Mouse (Mus musculus) erythroblast, embryonic 14.5 days (primary cell): Measurements from ENCODE around the gene Panx1. TPM values are rescaled to one million over a fixed set of nuclear protein-coding genes. Genes with fewer than 3 reads are reported as not detected.

Experiments
- H3K27me3 ChIP-seq: 2 replicates; pipeline ENCODE4 v1.6.1; 2012; ENCODE audit warnings: inconsistent platforms; ENCODE audit not compliant: control insufficient read depth
- H3K36me3 ChIP-seq: 2 replicates; pipeline ENCODE4 v1.6.1; 2012; ENCODE audit warnings: mild to moderate bottlenecking, inconsistent platforms; ENCODE audit not compliant: control insufficient read depth
- H3K4me1 ChIP-seq: 2 replicates; pipeline ENCODE4 v1.6.1; 2012; ENCODE audit warnings: inconsistent platforms; ENCODE audit not compliant: control insufficient read depth
- H3K4me3 ChIP-seq: replicated peaks from 2 replicates; pipeline ENCODE3; 2012; ENCODE audit warnings: moderate library complexity, mild to moderate bottlenecking, inconsistent platforms
- H3K9me3 ChIP-seq: 2 replicates; pipeline ENCODE4 v1.6.1; 2012; ENCODE audit warnings: low read length, inconsistent platforms, mixed read lengths; ENCODE audit not compliant: control insufficient read depth
- GATA1 ChIP-seq: IDR thresholded peaks from 2 replicates; pipeline ENCODE4 v1.6.1; 2012; ENCODE audit warnings: low read length, inconsistent platforms, mixed read lengths
- TAL1 ChIP-seq: IDR thresholded peaks from 3 replicates; pipeline ENCODE4 v1.6.1; 2012; ENCODE audit warnings: low read length, inconsistent platforms, mixed read lengths
- polyA plus RNA-seq: library from polyadenylated mRNA; stranded (reverse); fragments of >175 nt; gene quantifications from 2 replicates; pipeline ENCODE4 v1.2.3, GENCODE M21; 2012

Gene Panx1
- polyA plus RNA-seq, 1 experiment: 0.02 TPM

DNA sequence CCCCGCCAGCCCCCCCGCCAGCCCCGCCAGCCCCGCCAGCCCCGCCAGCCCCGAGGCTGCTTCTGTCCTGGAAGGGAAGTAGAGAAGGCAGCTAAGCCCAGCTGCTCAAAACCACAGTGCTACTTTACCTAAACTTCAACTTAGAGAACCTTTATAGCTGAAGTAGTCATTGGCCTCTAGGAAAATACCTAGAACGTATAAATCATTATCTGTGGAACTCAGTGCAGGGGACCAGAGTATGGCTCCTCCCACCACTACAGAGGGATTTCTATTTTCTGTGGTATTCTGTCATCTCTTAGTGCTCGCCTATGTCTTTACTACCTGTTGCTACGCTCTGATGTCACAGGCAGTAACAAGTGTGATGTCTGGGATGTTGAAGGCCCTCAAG, 41.0 kb downstream of the Panx1 start:
- Histone ChIP-seq H3K27me3 (no peaks in the 10 kb centered on the region), H3K4me3 (no peak overlapping the region), H3K9me3 (no peaks in the 10 kb centered on the region), H3K36me3 (no peaks in the 10 kb centered on the region), H3K4me1 (no peaks in the 10 kb centered on the region)
- TF ChIP-seq TAL1: no peak
- no peak for TF ChIP-seq GATA1

DNA sequence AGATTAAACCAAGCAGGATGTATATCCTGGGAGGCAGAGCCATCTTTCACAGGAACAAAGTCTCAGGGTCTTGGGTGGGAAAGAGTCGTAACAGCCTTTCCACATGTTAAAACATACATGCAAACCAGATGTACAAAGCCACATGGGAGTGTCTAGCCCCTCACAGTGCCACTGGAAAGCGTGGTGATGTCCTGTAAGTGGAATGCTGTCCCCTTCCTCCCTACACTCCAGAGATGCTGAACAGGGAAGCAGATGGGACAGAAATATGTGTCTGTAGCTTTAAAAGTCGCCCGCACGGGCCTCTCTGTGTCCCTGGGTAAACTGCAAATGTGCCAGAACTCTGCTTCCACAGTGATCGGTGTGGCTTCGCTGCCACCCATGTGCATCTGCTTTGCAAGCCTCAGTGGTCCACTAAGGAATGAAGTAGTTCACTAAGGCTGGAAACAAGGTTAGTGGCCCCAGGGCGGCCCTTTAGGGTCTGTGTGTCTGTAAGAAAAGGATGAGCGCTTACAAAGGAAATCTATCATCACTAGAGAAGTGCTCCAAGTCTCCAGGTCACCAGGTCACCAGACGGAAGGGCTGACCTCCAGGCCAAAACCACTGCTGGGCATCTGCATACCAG, 41.5 kb downstream of the Panx1 start:
- no peaks in the 10 kb centered on the region for H3K36me3 ChIP-seq
- H3K4me3 ChIP-seq: no peak overlapping the region
- no peaks in the 10 kb centered on the region for H3K4me1 ChIP-seq
- no peak for TF ChIP-seq GATA1
- H3K27me3 ChIP-seq: no peaks in the 10 kb centered on the region
- H3K9me3 ChIP-seq: no peaks in the 10 kb centered on the region

DNA sequence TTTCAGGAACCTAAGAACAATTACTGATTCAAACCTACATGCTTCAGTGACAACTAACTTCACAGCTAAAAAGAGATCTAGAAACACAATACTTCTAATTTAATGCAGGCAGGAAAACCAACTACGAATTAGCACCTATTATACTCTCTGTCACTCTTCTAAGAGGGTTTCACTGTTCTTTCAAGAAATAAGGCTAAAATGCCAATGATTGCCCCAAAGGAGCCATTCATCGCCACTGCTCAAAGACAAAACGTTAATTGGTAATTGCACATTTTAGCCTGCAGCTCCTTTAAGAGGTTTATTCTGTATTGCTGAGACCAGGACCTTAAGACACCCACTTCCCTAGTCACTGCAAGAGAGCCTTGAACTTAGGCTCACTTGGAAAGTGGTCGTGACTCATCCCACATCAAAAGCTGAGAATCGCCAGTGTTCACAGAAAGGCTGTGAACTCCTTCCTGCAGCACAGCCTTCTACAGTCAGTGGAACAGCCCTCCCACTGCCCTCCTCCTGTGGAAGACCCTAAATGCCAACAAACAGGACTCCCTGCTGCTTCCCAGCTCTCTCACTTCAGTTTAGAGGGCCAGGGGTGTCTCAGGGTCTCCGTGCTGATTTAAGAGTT, 42.2 kb downstream of the Panx1 start:
- H3K36me3 ChIP-seq: no peaks in the 10 kb centered on the region
- H3K4me3 ChIP-seq: no peak overlapping the region
- H3K9me3 ChIP-seq: no peaks in the 10 kb centered on the region
- no peaks in the 10 kb centered on the region for H3K27me3 ChIP-seq
- H3K4me1 ChIP-seq: no peaks in the 10 kb centered on the region
- no peak for TF ChIP-seq TAL1

DNA sequence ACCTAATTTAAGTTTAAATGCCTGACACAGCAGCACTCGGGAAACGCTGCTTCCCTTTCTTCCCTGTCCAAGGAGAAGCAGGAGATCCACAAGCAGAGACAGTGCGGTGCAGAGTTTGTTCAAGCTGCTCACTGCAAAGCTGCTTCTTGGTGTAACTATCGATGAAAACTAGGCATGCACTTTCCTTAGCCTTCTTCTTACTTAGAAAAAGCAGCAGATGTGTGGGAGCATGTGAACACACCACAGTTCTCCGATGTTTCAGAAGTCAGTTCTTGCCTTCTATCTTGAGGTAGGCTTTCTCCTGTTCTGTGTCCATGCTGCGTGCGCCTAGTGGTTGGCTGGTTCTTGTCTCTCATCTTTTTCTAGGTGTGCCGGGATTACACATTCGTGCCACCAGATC, 46.5 kb downstream of the Panx1 start:
- no peaks in the 10 kb centered on the region for H3K36me3 ChIP-seq
- no peaks in the 10 kb centered on the region for H3K27me3 ChIP-seq
- H3K4me1 ChIP-seq: no peaks in the 10 kb centered on the region
- H3K4me3 ChIP-seq: no peak overlapping the region
- H3K9me3 ChIP-seq: no peaks in the 10 kb centered on the region
- TF ChIP-seq TAL1: no peak

DNA sequence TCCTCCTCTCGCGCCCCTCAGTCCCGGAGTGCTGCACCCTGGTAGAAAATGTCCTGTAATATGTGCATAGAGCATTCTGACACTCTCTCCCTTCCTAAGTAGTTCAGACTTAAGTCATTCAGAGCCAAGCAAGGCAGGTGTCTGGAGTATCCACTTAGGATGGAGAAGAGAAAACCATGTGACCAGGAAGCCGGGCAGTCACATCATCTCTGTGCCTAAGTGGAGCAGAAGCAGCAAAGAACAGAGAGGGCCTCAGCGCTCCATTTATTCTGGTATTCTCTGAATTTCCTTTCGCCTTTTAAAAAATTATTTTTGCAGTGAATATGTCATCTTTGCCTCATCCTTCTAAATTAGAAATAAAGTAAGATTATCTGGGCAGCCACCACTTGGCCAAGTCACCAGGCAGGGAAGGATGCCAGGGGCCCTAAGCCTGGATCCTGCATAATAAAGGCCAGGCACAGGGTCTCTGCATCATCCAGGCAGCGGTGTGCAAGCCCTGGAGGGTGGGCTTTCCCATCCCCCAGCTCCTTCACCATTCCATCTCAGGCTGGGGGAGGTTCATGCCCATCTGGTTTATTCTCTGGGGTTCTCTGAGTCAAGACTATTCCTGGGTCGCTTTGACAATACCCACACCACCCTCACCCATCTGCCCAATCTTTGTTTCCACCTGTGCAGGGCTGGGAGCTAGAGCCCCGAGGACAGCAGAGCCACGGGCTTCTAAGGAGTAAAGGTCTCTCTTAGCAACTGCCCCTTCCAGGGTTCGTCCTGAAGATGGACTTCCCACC, 47.8 kb downstream of the Panx1 start:
- Histone ChIP-seq H3K36me3 (no peaks in the 10 kb centered on the region), H3K4me3 (no peak overlapping the region), H3K27me3 (no peaks in the 10 kb centered on the region), H3K4me1 (no peaks in the 10 kb centered on the region), H3K9me3 (no peaks in the 10 kb centered on the region)
- no peak for TF ChIP-seq GATA1
- no peak for TF ChIP-seq TAL1

DNA sequence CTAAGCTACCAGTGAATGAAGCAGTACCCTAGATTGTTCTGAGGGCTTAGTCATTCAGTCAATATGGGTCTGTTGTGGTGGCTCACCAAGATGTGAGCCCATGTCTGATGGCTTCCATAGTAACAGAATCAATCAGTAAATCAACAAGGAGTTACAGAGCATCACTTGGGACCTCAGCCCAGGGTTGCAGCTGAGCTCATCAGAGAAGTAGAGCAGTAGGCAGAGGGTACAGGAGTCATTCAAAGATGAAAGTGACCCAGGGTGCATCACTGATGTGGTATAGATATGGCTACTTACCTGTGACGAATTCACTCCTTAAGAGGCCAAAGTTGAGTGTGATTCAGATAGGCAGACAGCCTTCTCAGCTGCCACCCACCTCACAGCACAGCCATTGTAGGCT, 49.8 kb downstream of the Panx1 start:
- Histone ChIP-seq H3K4me3 (no peak overlapping the region), H3K4me1 (no peaks in the 10 kb centered on the region), H3K27me3 (no peaks in the 10 kb centered on the region), H3K9me3 (no peaks in the 10 kb centered on the region), H3K36me3 (no peaks in the 10 kb centered on the region)
- TF ChIP-seq TAL1 (no peak), GATA1 (no peak)

DNA sequence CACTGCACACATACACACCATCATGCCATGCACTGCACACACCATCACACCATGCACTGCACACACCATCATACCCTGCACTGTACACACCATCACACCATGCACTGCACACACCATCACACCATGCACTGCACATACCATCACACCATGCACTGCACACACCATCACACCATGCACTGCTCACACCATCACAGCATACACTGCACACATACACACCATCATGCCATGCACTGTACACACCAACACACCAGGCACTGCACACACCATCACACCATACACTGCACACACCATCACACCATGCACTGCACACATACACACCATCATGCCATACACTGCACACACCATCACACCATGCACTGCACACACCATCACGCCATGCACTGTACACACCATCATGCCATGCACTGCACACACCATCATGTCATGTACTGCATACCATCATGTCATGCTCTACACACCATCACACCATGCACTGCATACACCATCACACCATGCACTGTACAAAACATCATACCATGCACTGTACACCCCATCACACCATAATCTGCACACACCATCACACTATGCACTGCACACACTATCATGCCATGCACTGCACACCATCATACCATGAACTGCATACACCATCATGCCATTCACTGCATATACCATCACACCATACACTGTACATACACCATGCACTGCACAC, 56.5 kb downstream of the Panx1 start:
- Histone ChIP-seq H3K9me3 (peaks cover 9% of the 10 kb centered on the region), H3K4me1 (peaks cover 2% of the 10 kb centered on the region; the same call in 1 of the 2 replicates), H3K4me3 (no peak overlapping the region), H3K36me3 (no peaks in the 10 kb centered on the region), H3K27me3 (peaks cover 4% of the 10 kb centered on the region)
- TF ChIP-seq TAL1 (peak; percentile 23; the same call in 1 of the 3 replicates), GATA1 (no peak)

DNA sequence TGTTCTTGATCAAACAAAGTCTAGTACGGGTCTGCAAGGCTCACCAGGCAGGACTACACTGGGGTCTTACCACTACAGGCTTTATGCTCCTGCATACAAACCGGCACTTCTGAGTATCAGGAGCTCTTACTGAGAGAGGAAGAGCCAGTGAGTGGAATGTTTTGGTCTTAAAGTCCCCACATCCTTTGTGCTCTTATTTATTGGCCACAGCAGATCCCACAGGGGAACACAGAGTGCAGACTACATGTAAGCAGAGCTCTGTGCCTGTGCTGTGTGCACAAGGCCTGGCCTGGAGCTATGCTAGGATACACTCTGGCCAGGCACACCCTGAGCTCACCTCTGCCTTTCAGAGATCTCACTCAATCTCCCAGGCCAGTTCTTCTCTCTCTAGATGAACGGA, 62.1 kb downstream of the Panx1 start:
- Histone ChIP-seq H3K4me3 (no peak overlapping the region), H3K4me1 (no peaks in the 10 kb centered on the region), H3K27me3 (no peaks in the 10 kb centered on the region), H3K36me3 (no peaks in the 10 kb centered on the region), H3K9me3 (no peaks in the 10 kb centered on the region)
- TF ChIP-seq GATA1: no peak
- TF ChIP-seq TAL1: no peak

DNA sequence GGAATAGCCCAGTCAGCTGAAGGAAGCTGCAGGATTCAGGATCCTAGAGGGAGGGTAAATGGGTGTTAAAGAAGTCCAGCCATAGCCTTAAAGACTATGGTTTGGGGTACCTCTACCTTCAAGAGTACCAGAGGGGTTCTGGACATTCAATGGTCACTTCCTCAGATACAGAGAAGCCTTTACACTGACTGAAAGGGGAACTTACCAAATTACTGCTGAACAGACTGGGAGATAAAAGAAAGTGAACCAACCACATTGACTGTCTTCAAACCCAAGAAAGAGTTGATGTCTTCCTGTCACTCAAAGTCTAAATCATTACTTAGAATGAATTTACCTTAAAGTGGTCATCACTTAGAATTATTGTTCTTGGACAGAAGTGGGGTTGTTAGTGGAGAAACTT, 62.6 kb downstream of the Panx1 start:
- Histone ChIP-seq H3K9me3 (no peaks in the 10 kb centered on the region), H3K27me3 (no peaks in the 10 kb centered on the region), H3K36me3 (no peaks in the 10 kb centered on the region), H3K4me3 (no peak overlapping the region), H3K4me1 (no peaks in the 10 kb centered on the region)
- TF ChIP-seq TAL1 (no peak), GATA1 (no peak)
